In genomic region chr1:166061532-166061931, GRCm38 (mm10) we compare ENCODE assay signal across 16 mouse cellular contexts.
"Had no signal": no experiment of that assay in that cellular context is flagged by ENCODE, and none has a peak within 500 bp of the region (broad histone marks: within the 10 kb centered on the region; RNA-seq: fewer than 3 reads in every experiment).

No protein-coding gene starts in this region.

- H3K9ac ChIP-seq: liver, embryonic 13.5 days; midbrain, embryonic 12.5 days; midbrain, embryonic 15.5 days; neural tube, embryonic 13.5 days had no signal

- DNase-seq: kidney, adult 2 months; kidney, postnatal 36 days; layer of hippocampus, postnatal 36 days; liver, embryonic 13.5 days; retina, postnatal 1 day; right cerebral cortex, postnatal 25 days; thymus, adult 2 months; thymus, postnatal 14 days; thymus, postnatal 4 days had no signal

- H3K27ac ChIP-seq: kidney, postnatal 0 days; left cerebral cortex, adult 2 months; liver, embryonic 13.5 days; macrophage; midbrain, embryonic 12.5 days; midbrain, embryonic 15.5 days; neural tube, embryonic 13.5 days had no signal

- H3K4me1 ChIP-seq: midbrain, embryonic 12.5 days had no signal

- H3K36me3 ChIP-seq: liver, embryonic 13.5 days; midbrain, embryonic 12.5 days; midbrain, embryonic 15.5 days; neural tube, embryonic 13.5 days had no signal

- ATAC-seq: intestine, postnatal 0 days; midbrain, embryonic 15.5 days had no signal

- H3K9me3 ChIP-seq: liver, embryonic 13.5 days; midbrain, embryonic 12.5 days; midbrain, embryonic 15.5 days; neural tube, embryonic 13.5 days had no signal

- H3K27me3 ChIP-seq: neural tube, embryonic 13.5 days had no signal

- H3K4me3 ChIP-seq: left cerebral cortex, adult 2 months; liver, embryonic 13.5 days; midbrain, embryonic 12.5 days; midbrain, embryonic 15.5 days; neural tube, embryonic 13.5 days had no signal

- H3K4me2 ChIP-seq: liver, embryonic 13.5 days; midbrain, embryonic 12.5 days; midbrain, embryonic 15.5 days; neural tube, embryonic 13.5 days had no signal
